Mouse (Mus musculus): ENCODE measurements around the gene Frmd8. TPM values are rescaled to one million over a fixed set of nuclear protein-coding genes. Genes with fewer than 3 reads are reported as not detected.
A peak's percentile ranks its signal among the peaks of the same experiment; 100 is the strongest.

Gene Frmd8
- 10 to 100 TPM; 12.7 to 13.0 TPM for total RNA-seq (2021)
- long read RNA-seq, full-length matches to known transcripts, result 21 of 38 reads
- long read RNA-seq, partial matches to known transcripts, result 9 of 38 reads
- long read RNA-seq, other reads (novel, unspliced or antisense), result 8 of 38 reads

DNA sequence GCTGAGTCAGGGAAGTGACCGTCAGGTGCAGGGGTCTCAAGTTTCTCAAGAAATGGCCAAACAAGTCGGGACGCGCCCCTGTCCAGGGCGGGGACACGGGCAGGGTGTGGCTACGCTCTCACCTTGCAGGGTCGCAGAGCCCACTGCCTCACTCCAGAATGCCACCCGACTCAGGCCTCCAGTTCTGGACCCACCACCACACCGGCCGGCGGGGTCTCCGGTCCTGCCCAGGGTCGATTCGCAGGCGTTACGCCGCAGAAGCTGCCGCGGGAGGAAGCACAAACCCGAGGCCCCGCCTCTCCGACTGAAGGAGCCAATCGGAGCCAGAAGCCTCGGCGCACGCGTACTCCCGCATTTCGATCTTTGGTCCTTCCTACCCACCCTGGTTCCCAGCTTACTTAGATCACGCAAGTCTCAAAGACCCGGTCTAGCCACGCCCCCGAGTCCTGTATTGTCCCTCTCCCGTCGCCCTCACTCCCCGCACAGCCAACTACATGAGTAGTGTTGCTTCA, at the start of gene Frmd8:
Gene Frmd8, minus strand, starts transcription at position 306 of the 512 bp plus-strand sequence.
- peak; percentile 86 to 94 for DNase-seq (ENCODE audit: low spot score in 2 of 2)

DNA sequence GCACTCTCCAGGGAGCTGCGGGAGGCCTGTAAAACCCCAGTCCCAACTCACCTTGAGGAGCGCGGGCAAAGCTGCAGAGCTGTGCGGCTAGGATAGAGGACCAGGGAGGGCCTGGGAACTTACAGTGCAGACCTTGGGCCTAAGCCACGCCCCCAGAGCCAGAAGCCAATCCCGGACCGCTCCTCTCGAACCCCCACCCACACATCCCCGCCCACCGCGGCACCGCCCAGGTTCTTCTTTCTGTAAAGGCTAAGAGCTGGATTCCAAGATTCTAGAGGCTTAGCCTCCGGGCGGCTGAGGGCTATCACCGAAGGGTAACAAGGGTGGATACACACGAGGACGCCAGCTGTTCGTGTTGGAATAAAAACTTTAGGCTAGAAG, 49.6 kb upstream of the Frmd8 start, which contains the start of gene Cdc42ep2:
Gene Cdc42ep2, minus strand, starts transcription at position 104 of the 381 bp plus-strand sequence.
- peak; percentile 79 to 91 for DNase-seq (ENCODE audit: low spot score in 2 of 2)

DNA sequence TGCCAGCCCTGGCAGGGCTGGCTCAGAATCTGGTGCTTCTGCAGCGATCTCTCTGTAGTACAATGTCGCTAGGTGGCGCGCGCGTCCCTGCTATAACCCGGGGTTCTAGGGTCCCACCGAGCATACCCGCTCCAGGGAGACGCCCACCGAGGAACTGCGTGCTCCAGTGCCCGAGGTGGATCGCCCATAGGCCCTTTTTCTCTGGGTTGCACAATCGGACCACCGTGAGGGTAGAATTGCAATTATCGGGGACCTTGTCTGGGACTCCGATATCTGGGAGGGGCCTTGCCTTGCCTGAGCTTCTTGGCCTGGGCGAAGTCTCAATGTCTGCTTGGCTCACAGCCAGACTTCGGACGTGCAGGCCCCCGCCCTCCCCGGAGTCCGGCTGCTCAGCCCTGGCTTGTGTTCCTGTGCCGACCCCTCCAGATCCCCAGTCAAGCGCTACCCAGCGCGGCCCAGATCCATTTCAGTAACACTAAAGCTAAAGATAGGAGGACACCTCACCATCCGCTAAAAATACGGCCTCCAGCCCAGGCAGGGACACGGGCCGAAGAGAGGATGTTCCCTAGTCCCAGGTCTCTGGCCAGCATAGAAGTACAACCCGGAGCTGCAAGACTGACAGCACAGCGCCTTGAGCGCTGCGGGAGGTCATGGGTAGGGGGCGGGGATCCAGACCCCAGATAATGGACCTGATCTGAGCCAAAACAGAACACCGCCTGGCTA, 49.1 kb upstream of the Frmd8 start:
- DNase-seq (ENCODE audit: low spot score in 2 of 2), result peak; percentile 60 to 91

DNA sequence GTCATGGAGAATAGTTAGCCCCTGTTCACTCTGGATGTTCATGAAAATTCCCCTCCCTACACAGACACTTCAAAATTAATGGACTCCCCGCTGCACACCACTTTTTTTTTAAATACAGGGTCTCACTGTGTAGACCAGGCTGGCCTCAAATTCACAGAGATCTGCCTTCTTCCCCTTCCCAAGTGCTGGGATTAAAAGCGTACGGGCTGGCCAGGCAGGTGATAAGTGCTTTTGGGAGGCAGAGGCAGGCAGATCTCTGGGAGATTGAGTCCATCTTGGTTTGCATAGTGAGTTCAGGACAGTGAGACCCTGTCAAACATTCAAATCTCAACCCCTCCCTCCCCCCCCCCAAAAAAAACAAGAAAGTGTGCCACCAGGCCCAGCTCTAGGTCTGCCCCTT, 47.9 kb upstream of the Frmd8 start:
- no peak for DNase-seq (ENCODE audit: low spot score in 2 of 2)

DNA sequence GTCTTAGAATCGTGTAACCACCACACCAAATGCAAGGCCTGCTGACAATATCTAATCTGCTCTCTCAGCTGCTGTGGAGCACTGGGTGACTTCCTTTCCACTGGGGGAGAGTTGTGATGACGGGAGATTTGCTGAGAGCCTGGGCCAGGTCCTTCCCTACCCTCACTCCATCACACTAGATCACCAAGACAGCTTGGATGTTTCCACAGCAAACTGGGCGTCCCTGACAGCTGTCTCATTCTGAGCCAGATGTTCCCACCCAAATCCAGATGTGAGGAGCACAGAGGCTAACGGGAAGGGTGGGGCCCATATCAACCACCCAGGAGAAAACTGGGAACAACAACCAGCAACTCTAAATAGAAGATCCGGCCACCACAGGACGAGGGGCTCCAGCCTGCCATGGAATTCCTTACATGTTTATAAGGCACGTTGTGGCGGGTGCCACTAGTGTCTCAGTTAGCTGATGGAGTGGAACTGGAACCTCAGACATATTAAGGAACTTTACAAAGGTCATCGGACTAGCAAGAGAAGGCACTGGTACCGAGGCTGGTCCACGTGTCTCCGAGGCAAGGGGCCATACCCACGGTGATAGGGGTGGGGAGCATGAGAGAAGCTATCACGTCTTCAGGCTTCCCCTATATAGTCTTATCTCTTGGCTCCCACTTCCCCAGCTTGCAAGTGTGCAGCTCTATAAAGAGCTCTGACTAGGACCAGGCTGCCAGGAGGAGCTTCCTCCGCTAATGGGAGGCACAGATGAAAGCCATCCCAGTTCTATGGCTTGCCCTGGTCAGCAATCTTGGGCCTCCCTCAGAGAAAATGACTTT, 47.3 kb upstream of the Frmd8 start:
- no peak for DNase-seq (ENCODE audit: low spot score in 2 of 2)

DNA sequence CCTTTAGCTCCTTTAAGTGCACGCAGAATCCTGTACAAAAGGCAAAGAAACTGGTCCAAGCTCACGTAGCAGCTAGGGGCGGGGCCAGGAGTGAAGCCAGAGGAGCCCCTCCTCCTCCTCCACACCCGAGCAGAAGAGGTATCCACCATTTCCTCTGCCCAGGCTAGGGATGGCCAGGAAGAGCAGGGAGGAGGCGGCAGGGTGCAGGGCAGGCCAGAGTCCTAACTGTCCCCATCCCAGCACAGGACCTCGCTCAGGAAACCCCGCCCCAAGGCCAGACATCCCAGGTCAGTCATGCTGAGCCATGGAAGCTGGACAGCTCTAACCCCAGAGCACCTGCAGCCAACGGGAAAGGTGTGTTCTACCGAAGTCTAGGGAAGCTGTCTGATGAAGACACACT, 46.6 kb upstream of the Frmd8 start:
- DNase-seq (ENCODE audit: low spot score in 2 of 2), result no peak

DNA sequence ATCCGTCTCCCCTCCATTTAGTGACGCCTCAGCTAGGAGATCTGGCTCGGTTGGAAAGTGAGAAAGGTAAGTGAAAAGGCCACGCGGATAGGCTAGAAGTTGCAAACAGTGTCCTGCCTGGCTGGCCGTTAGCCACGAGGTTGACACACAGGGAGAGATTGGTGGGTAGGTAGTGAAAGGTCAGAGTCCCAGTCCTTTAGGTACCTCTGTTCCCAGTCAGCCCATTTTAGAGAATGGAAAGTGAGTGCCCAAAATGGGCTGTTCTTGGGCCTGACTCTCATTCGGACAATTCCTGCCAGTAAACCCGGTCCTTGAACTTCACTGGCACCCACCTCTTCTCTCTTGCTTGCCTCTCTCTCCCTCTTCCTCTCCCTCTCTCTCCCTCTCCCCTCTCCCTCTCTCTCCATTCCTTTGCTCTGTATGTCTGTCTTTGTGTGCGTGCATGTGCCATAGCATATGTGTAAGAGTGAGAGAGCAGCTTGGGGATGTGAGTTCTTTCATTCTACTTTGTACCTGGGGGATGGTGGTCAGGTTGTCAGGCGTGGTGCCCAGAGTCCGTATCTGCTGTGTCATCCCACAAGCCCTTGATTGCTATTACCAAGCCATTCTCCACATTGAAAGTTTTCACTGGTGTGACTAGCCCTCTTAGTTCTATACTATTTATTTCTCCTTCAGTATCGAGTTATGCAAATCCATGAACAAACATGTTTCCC, 38.1 kb upstream of the Frmd8 start, which contains the start of gene Dpf2:
Gene Dpf2, minus strand, starts transcription at position 4 of the 713 bp plus-strand sequence.
- DNase-seq (ENCODE audit: low spot score in 2 of 2), result no peak

DNA sequence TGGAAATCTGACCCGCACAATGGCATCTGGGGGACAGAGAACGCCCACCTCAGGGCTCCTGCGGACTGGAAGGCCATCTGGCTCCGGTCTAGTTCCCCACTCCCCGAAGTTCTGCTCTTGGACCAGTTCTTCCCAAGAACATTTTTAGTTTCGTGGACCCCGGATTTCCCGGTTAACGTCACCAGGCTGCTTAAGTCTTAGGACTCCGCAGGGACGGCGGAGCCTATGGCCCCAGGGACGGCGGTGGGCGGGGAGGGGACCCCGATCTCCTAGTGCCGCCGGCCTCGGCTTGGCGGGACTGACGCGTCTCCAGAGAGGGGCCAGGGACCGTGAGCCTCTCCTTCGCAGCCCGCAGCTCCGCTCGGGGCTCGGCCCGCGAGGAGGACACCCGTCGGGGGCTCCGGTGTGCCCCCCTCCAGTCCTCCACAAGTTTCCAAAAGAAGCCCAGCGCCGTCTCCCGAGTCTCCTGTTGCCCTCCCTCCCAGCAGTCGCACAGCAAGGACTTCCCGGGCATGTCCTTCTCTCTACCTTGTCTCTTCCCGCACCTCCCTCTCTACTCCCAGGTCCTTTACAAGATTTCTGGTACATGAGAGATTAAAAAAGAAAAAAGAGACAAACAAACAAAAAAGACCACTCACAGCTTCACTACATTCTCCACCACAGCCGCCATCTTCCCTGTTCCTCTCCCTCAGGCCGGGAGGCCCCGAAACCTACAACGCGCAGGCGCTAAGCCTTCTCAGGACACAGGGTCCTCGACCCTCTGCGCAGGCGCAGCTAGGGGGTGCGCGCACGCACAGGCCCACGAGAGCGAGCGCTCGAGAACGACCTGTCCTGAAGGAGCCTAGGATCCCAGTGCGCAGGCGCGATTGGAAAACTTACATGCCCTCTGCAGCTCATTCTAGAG, 37.3 kb upstream of the Frmd8 start:
- peak; percentile 98 to 99 for DNase-seq (ENCODE audit: low spot score in 2 of 2)

DNA sequence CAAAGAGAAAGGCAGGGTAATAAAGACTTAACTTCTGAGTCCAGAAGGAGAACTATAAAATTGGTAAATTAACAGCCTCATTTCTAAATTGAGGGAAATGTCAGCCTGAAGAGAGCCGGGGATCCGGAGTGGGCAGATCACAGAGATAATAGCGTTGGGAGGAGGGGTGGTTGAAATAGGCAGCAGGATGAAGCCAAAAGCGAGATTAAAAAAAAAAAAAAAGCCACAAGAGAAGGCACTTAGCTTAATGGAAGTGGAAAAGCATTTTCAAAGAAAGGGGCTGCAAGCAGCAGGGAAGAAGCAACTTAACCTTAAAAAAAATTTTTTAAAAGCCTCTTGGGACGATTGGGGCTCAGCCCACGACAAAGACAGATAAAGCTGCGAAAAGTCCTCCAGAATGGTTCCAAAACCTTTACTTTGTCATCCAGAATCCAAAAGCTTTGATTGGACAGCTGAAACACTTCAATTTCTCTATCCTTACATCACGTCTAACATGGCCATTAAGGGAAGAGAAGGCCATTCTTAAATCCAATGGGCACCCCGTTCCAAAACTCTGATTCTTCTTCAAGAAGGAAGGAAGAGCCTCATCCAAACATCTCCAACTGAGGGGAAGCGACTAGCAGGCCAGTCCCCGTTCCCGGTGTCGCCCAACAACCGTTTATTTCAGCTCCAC, 36.5 kb upstream of the Frmd8 start:
- no peak for DNase-seq (ENCODE audit: low spot score in 2 of 2)

DNA sequence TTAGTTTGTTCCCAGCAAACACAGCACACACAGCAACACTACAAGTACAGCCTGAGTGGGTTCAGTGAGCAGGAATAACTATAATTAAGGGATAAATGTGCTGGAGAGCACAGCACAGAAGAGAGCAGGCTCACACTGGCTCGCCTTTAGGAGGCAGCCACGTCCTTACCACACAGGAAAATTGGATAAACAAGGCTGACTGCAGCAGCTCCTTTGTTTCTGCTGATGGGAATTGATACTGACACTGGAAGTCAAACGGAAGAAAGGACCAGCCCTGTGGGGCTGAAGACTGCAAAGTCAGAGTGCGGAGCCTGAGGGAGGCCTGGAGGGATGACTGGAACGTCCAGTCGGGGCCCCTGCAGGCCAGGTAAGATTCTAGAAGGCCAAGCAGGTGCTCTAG, 35.1 kb upstream of the Frmd8 start:
- no peak for DNase-seq (ENCODE audit: low spot score in 2 of 2)

DNA sequence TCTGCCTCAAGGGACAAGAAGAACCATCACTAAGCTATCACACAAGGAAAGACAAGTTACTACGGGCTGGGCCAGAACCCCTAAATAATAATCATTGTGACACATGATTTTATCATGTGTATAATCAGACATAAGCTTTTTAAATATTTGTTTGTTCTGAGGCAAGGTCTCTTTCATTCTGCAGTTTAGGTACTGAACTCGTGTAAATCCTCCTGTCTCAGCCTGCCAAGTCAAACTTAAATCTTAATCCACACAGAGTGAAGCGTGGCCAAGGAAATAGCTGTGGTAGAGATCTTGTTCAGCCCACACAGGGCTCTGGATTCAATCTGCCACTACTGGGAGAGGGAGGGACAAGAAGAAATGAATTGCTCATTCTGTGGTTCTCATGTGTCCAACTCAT, 32.2 kb upstream of the Frmd8 start:
- DNase-seq (ENCODE audit: low spot score in 2 of 2), result no peak

DNA sequence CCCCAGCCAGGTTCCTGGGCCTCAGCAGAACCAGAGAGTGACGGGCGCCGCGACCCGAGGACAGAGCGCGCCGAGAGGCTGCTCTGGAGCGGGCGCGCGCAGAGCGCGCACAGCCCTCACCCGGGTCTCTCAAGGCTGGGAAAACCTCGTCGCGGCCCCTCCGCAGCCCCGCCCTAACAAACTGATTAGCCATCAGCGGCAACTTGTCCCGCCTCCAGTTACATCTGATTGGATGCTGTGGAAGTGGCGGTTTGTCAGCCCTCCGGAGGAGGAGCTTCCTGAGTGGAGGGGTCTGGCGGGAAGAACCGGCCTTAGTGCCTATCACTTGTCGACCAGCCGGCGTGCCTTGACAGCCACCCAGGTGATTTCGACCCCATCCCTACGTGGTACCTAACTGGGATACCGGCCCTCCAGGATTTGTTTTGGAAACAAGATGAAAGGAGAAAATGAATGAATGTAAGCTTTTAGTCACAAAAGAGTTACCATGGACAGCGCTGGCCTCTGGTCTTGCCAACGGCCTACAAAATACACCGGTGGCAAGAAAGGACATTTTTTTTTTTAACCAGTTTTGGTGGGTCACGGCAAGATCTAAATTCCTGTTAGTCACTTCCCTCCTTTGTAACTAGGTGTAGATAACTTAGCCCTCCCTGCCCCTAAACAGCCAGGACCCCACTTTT, 19.1 kb upstream of the Frmd8 start, which contains the start of gene Tigd3:
Gene Tigd3, minus strand, starts transcription at position 148 of the 677 bp plus-strand sequence.
- peak; percentile 92 to 96 for DNase-seq (ENCODE audit: low spot score in 2 of 2)

DNA sequence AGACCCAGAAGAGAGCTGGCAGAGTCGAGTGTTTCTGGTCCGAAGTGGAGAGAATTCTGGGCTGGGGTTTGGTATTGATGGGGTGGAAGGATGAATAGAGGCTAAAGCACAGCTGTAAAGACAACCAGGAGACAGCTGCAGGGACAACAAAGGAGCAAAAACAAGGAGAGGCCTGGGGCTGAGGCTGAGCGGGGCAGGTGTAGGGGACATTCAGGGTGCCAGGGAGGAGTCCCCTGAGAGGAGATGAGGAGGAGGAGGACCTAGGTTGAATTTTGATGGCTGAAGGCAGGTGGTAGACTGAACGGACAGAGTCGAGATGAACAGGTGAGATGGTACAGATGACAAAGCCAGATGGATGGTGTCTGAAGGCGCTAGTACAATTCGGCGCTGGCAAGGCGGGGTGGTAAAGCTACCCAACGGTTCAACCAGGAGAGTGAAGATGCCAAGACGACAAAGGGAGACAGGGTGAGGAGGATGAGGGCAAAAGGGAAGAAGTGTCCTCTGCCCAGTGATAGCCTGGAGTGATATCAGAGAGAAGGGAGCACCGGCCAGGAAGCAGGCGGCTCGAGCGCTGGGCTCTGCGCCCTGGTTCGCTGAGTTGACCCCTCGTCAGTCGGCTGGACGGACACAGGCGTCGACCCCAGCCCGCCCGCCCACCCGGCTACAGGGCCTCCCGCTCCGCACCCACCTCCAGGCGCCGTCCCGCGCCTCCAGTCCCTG, 18.4 kb upstream of the Frmd8 start:
- DNase-seq (ENCODE audit: low spot score in 2 of 2), result no peak

DNA sequence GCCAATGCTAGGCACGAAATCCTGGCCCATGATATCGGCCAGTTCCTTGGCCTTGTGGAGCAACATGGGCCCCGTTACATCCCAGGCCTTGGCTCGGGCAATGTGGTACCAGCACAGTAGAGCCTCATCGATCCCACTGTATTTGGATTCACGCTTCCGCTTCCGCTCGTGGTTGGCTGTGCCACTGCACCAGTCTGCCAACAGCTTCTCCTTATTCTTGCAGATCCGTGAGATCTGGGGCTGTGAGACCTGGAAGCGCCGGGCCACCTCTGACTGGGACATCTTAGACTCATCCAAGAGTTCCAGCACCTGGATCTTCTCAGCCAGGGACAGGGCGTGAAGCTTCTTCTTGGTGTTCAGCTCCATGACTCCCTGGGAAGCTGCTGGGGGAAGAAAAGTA, 17.7 kb upstream of the Frmd8 start:
- no peak for DNase-seq (ENCODE audit: low spot score in 2 of 2)

DNA sequence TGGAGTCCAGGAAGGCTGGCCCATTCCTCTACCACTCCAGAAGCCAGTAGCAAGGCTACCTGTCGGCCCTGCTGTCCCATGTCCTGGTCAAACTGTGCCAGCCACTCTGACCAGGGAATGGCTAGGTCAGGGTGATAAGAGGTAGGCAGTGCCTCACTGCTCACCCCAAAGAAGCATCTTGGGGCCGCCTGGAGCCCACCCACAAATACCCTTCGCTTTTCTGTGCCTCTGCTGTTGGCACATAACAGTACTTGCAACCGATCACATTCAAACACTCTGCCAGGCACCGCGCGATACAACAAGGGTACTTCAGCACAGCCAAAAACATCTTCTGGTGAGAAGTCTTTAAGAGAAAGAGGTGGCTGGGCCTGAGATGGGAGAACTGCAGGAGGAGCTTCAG, 17.2 kb upstream of the Frmd8 start:
- no peak for DNase-seq (ENCODE audit: low spot score in 2 of 2)

DNA sequence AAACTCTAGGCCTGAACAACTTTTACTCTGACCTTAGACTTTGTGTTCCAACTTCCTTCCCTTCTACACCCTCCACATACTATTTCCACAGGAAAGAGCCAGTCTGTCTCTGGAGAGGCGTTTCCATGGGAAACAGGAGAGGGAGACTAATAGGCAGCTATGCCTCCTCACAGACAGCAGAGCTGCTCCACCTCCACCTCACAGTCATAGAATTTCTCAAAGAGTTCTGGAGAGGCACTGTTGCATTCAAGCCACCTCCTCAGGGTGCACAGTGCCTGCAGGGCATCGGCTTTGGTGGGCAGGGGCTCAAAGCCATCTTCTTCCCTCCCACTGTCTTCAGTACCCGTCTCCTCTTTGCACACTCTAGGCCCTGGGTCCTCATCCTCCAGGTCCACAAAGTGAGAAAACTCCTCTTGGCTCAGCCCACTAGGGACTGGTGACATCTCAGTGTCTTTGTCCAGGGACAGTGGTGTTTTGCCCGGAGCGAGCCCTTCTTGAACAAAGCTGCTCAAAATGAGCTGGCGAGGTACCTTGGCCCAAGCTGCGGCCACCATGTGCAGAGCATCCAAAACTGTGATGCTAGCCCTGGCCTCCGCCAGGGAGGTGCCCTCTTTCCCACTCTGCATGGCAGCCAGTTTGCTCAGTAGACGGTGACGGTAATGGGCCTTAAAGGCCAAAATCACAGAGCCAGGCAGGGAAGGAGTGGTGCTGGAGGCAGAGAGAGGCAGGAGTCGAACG, 16.6 kb upstream of the Frmd8 start:
- no peak for DNase-seq (ENCODE audit: low spot score in 2 of 2)

DNA sequence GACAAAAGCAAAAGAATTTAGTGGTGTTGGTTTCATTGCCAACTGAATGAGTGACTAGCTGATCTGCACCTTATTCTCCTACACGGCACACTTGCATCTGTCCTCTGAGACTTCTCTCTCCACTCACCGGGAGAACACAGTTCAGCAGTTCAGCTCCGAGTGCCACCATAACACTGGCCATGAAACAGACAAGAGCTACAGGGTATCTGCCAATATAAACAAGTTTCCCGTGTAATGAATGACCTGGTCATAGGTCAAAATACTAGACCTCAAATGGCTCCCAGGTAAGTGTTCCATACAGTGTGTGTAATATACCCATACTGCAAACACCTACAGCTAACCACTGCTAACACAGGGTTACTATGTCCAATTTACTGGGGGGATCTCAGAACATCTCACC, 14.1 kb upstream of the Frmd8 start:
- DNase-seq (ENCODE audit: low spot score in 2 of 2), result no peak
